Mouse (Mus musculus): Measurements from ENCODE around the gene Vmn1r103.
"Not testable (repeated sequence)": the region's sequence is repeated elsewhere in the genome, so short reads cannot be mapped to it uniquely, and the experiment has no call there.

Vmn1r103 gene

GRCm38 (mm10) chr7:20510434-20510833 is at the start of gene Vmn1r103:
Vmn1r103 (minus strand) TSS chr7:20510534.
- DNase-seq: not testable (repeated sequence)

- not testable (repeated sequence) for DNase-seq
These were observed 35.3 kb upstream of the Vmn1r103 start, which contains the start of gene Gm5726 for GRCm38 (mm10) chr7:20545657-20546056. Gm5726 (minus strand) TSS chr7:20545757.

- not testable (repeated sequence) for DNase-seq
These were observed 23.2 kb upstream of the Vmn1r103 start, which contains the start of gene Vmn1r104 for GRCm38 (mm10) chr7:20533537-20533936. Vmn1r104 (plus strand) TSS chr7:20533837.

- not testable (repeated sequence) for DNase-seq
These were observed 35.5 kb downstream of the Vmn1r103 start, which contains the start of gene Gm10670 for GRCm38 (mm10) chr7:20474825-20475224. Gm10670 (minus strand) TSS chr7:20474925.

Data from thymus, postnatal 14 days (tissue).